In the genomic region with DNA sequence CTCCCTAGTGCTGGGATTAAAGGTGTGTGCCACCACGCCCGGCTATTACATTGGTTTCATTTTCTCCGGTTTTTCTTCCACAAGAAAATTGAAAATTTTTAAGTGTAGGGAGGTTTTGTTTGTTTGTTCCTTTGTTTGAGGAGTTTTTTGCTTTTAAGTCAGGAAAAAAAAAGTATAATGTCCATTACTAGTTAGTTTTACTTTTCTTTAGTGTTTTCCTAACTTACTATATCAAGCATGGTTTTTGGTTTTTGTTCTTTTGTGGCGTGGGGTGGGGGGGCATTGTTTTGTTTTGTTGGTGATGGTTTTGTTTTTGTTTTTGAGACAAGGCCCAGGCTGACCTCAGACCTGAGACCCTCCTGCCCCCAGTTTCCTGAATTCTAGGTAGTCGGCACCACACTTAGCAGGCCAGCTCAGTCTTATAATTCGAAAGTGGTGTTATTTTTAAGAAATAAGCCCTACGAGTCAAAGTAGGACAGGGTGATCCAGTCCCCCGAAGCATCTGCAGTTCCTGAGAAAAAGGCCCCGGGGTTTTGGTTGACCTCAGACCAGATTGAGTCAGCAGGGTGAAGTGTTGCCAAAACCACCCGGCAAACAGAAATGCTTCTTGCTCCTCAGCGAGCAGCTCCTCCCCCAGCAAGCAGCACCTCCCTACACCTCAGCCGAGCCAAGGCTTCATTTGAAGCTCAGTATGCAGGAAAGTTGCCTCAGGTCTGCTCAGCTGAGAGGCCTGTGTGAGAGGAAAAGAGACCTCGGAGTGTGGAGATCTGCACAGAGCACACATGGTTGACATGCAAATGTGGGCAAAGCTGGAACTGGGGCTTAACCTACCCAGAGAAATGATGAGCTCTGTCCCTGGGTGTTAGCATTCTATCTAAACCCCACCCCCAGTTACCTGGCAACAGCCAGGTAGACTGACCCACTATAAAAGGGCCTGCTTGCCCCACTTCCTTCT, we compare ENCODE assay signal across 8 mouse cellular contexts. TPM values are rescaled to one million over a fixed set of nuclear protein-coding genes. Genes with fewer than 3 reads are reported as not detected.
DNase-seq lines count a peak whose midpoint lies in the region; ATAC-seq and TF ChIP-seq lines count a peak whose summit lies in the region.

No protein-coding gene starts in this region.

- H3ac ChIP-seq in C2C12 (ENCODE audit: control insufficient read depth, insufficient read length, low read depth), result peak overlapping the region; percentile 52

- WGBS in macrophage (ENCODE audit: missing documents), result 14% methylated on average over 13 of the region's 13 CpGs

- no peak overlapping the region for H3K4me3 ChIP-seq in C2C12 (ENCODE audit: insufficient read depth, poor library complexity, severe bottlenecking)
- no peak overlapping the region for H3K4me3 ChIP-seq in macrophage (ENCODE audit: inconsistent target)

- TF ChIP-seq CTCF in C2C12 (IDR thresholded peaks at IDR 0.05; ENCODE audit: control insufficient read depth, insufficient read depth, insufficient read length), result no peak

- H3K36me3 ChIP-seq in C2C12 (ENCODE audit: control insufficient read depth, insufficient read depth) (no peaks in the 10 kb centered on the region), macrophage (ENCODE audit: inconsistent target) (no peaks in the 10 kb centered on the region)

- no peaks in the 10 kb centered on the region for H3K79me3 ChIP-seq in C2C12 (ENCODE audit: low read depth)

- no peaks in the 10 kb centered on the region for H3K27me3 ChIP-seq in C2C12 (ENCODE audit: control insufficient read depth, insufficient read depth, insufficient read length)

- DNase-seq in gastrocnemius, adult 18-20 months (ENCODE audit: low spot score), result peak; percentile 83
- peak; percentile 77 for DNase-seq in kidney, adult 18-20 months
- peak; percentile 28 to 49 for DNase-seq in thymus, adult 18-20 months
- DNase-seq in left cerebral cortex, postnatal 36 days (ENCODE audit: low spot score in 2 of 2), result no peak

- peak; percentile 50 for ATAC-seq in activated CD4-positive, CD25-positive, alpha-beta regulatory T cell, adult 4 months
- no peak for ATAC-seq in frontal cortex, adult (ENCODE audit: low TSS enrichment)

- H3K27ac ChIP-seq in macrophage, result peak overlapping the region; percentile 71

- intact Hi-C loops in left cerebral cortex, postnatal 36 days (cut with DNase I), result no loop called here

- no peaks in the 10 kb centered on the region for H3K79me2 ChIP-seq in C2C12 (ENCODE audit: control insufficient read depth, insufficient read depth)
- H3K79me2 ChIP-seq in macrophage (ENCODE audit: inconsistent target), result no peaks in the 10 kb centered on the region

TF ChIP-seq in C2C12, 6 proteins besides CTCF, POLR2A, EP300 and RAD21:
- TF ChIP-seq FOSL1 (IDR thresholded peaks at IDR 0.05; ENCODE audit: insufficient read depth, low read length, poor library complexity, severe bottlenecking) (peak; percentile 62), MAX (IDR thresholded peaks at IDR 0.05) (no peak), MYOD1 (IDR thresholded peaks at IDR 0.05; ENCODE audit: control insufficient read depth, insufficient read length, low read depth) (no peak), CEBPB (IDR thresholded peaks at IDR 0.05; ENCODE audit: low read depth) (no peak), MYOG (IDR thresholded peaks at IDR 0.05; ENCODE audit: control insufficient read depth, extremely low read depth, insufficient read length) (no peak), USF1 (IDR thresholded peaks at IDR 0.05; ENCODE audit: low read depth) (no peak)

RNA-seq across cellular contexts. Expression of gene Rnf19b, which starts 23.1 kb away (rescaled TPM):
- 53.5 TPM for polyA plus RNA-seq in C2C12 (2012; fragmentation: generic; extraction: Trizol)
- polyA plus RNA-seq in activated CD4-positive, CD25-positive, alpha-beta regulatory T cell, adult 4 months (2017; shearing (Covaris generic)), result 10 to 100 TPM; 18.9 TPM
- total RNA-seq in gastrocnemius, adult 18-20 months (2021), result 10 to 100 TPM; 23.3 to 24.4 TPM
- total RNA-seq in macrophage (2018; cell fraction: chromatin; rRNA removed), result 100 to 1,000 TPM in 23 of 26 experiments, 10 to 100 TPM in 3; 43.8 to 854 (median 239) TPM
- total RNA-seq in macrophage (2018; cell fraction: cytosol; rRNA removed), result 100 to 1,000 TPM in 21 of 26 experiments, 10 to 100 TPM in 5; 61.2 to 599 (median 214) TPM
- total RNA-seq in macrophage (2018; cell fraction: nucleus; rRNA removed), result 100 to 1,000 TPM in 23 of 26 experiments, 10 to 100 TPM in 3; 42.1 to 649 (median 369) TPM
- polyA plus RNA-seq in macrophage (2018), result 46.8 to 75.4 TPM (median 72.8 TPM) in 3 replicates
- total RNA-seq in left cerebral cortex, postnatal 36 days (2021), result 10 to 100 TPM; 48.7 to 58.2 TPM

RNA-seq across cellular contexts. Expression of gene Ak2, which starts 43.2 kb away (rescaled TPM):
- polyA plus RNA-seq in C2C12 (2012; fragmentation: generic; extraction: Trizol) (176 TPM), macrophage (2018) (63.1 to 68.1 TPM (median 64.7 TPM) in 3 replicates)
- 100 to 1,000 TPM in 1 of 2 experiments, 10 to 100 TPM in 1; 62.4 to 108 TPM for polyA plus RNA-seq in activated CD4-positive, CD25-positive, alpha-beta regulatory T cell, adult 4 months (2017; shearing (Covaris generic))
- total RNA-seq in gastrocnemius, adult 18-20 months (2021), result 10 to 100 TPM; 24.1 to 24.3 TPM
- total RNA-seq in macrophage (2018; cell fraction: chromatin; rRNA removed), result 100 to 1,000 TPM in 1 of 26 experiments, 10 to 100 TPM in 25; 36.7 to 102 (median 78.7) TPM
- 100 to 1,000 TPM in 4 of 26 experiments, 10 to 100 TPM in 22; 56.1 to 106 (median 81.4) TPM for total RNA-seq in macrophage (2018; cell fraction: cytosol; rRNA removed)
- 100 to 1,000 TPM in 2 of 26 experiments, 10 to 100 TPM in 24; 53.5 to 105 (median 79.1) TPM for total RNA-seq in macrophage (2018; cell fraction: nucleus; rRNA removed)
- 10 to 100 TPM; 22.5 to 24.7 TPM for total RNA-seq in left cerebral cortex, postnatal 36 days (2021)

Comparison
In these comparisons a context has a peak if more than half of its experiments do, and no peak if none do; other contexts are left out.
1. DNase-seq: peak in gastrocnemius, adult 18-20 months (single experiment), kidney, adult 18-20 months (single experiment) and thymus, adult 18-20 months (2 of 2); none in left cerebral cortex, postnatal 36 days (0 of 2).